Mouse (Mus musculus): ENCODE measurements around the gene Parvb. TPM values are rescaled to one million over a fixed set of nuclear protein-coding genes. Genes with fewer than 3 reads are reported as not detected.

The Parvb gene
- polyA plus RNA-seq, 1 experiment from 2014 or later, result 0.06 TPM

DNA sequence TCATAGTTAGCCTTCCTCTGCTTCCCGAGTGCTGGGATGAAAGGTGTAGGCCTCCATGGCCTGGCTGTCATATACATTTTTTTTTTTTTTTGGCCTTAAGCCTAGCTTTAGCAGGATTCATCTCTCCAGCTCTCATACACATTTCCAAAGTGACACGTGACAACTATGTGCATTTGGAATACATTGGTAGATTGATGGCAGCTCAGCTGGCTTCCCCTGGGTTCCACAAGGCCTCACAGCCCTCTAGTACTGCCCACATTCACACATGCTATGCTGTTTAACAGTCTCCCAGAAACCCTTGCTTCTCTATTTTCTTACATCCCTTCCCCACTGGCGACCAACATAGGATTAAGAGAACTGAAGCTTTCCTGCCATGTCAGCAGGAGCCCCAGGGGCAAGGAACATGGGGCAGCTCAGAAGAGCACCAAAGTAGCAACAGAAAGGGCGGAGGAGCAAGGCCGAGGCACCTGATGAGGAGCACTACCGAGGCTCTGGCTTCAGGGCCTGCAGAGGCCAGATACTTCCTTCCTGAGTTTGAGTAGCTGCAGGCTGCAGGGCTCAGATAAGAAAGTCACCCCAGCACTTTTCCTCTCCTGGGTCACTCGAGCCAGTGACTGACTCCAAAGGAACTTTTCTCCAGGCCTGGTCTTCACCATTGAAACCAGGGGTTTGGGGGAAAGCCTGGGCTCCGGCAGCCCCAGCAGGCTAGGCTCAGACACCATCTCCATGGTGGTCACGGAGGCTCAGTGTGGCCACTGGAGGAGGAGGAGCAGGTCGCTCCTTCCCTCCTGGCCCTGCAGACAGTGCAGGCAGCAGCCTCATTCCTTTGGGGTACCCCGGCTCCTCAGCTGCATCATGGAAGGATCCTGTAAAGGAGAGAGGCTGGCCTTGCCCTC is 22.1 kb upstream of the Parvb start:
- no peak for TF ChIP-seq CTCF (IDR thresholded peaks at IDR 0.05)
- no peak for ATAC-seq
- in situ Hi-C loops (cut with MboI; ENCODE audit: low pct_unique_long_range_greater_than_20kb), result no loop called here
- POLR2A ChIA-PET, result no interaction called here
- DNase-seq (ENCODE audit: low read depth, low spot score), result no peak
- CTCF ChIA-PET, result interaction anchor here (6.4 kb wide), 1 partner anchor 13 kb away, joined by 73 read pairs; no protein-coding TSS in a partner anchor
- H3K27me3 ChIP-seq, result no peaks in the 10 kb centered on the region

DNA sequence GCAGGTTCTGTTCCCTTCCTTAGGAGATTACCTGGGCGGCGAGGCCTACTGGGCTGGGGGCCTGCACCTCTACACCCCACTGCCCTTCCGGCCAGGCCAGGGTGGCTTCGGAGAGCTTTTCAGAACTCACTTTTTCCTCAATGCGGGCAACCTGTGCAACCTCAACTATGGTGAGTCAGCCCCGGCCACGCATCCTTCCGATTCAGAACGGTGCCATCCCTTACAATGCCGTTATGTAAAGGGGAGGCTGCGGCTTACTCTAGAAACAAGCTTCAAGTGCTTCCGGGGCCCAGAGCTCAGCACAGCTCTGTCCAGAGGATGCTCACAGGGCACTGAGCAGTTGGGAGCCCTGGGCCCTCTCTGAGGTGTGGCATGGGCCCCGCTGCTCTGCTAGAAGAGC is 21.4 kb upstream of the Parvb start:
- ATAC-seq (no peak), DNase-seq (ENCODE audit: low read depth, low spot score) (no peak)
- POLR2A ChIA-PET, result interaction anchor here (0.5 kb wide), 1 partner anchor 774 kb away, joined by 3 read pairs; no protein-coding TSS in a partner anchor
- no peaks in the 10 kb centered on the region for H3K27me3 ChIP-seq
- no peak for TF ChIP-seq CTCF (IDR thresholded peaks at IDR 0.05)
- CTCF ChIA-PET, result interaction anchor here (6.4 kb wide), 1 partner anchor 12 kb away, joined by 73 read pairs; no protein-coding TSS in a partner anchor
- in situ Hi-C loops (cut with MboI; ENCODE audit: low pct_unique_long_range_greater_than_20kb), result no loop called here

GRCm38 (mm10) chr15:84210941-84211340 is 20.9 kb upstream of the Parvb start:
- ChIA-PET POLR2A (interaction anchor here (0.5 kb wide), 1 partner anchor 773 kb away, joined by 3 read pairs; no protein-coding TSS in a partner anchor), CTCF (interaction anchor here (2.1 to 6.4 kb wide), 3 partner anchors 9 to 402 kb away, joined by 8 to 73 read pairs (median 22); no protein-coding TSS in a partner anchor)
- no peaks in the 10 kb centered on the region for H3K27me3 ChIP-seq
- TF ChIP-seq CTCF (IDR thresholded peaks at IDR 0.05), result no peak
- no peak for DNase-seq (ENCODE audit: low read depth, low spot score)
- in situ Hi-C loops (cut with MboI; ENCODE audit: low pct_unique_long_range_greater_than_20kb), result no loop called here
- no peak for ATAC-seq

GRCm38 (mm10) chr15:84211564-84211963 is 20.3 kb upstream of the Parvb start:
- in situ Hi-C loops (cut with MboI; ENCODE audit: low pct_unique_long_range_greater_than_20kb), result no loop called here
- TF ChIP-seq CTCF (IDR thresholded peaks at IDR 0.05), result no peak
- ChIA-PET POLR2A (interaction anchor here (2.0 kb wide), 1 partner anchor 12 kb away, joined by 5 read pairs; no protein-coding TSS in a partner anchor), CTCF (interaction anchor here (1.1 to 6.4 kb wide), 12 partner anchors 10 to 421 kb away, joined by 3 to 73 read pairs (median 6); partner anchors contain the start of gene Samm50)
- no peaks in the 10 kb centered on the region for H3K27me3 ChIP-seq
- no peak for DNase-seq (ENCODE audit: low read depth, low spot score)
- ATAC-seq, result no peak

- ATAC-seq, result peak; percentile 40
- in situ Hi-C loops (cut with MboI; ENCODE audit: low pct_unique_long_range_greater_than_20kb), result no loop called here
- no peak for DNase-seq (ENCODE audit: low read depth, low spot score)
- ChIA-PET POLR2A (interaction anchor here (0.7 to 2.0 kb wide), 2 partner anchors 11 to 12 kb away, joined by 3 to 5 read pairs; no protein-coding TSS in a partner anchor), CTCF (interaction anchor here (0.7 to 6.4 kb wide), 20 partner anchors 10 to 420 kb away, joined by 3 to 73 read pairs (median 6); partner anchors contain the start of gene Samm50)
- H3K27me3 ChIP-seq, result no peaks in the 10 kb centered on the region
- TF ChIP-seq CTCF (IDR thresholded peaks at IDR 0.05), result no peak
Measured at GRCm38 (mm10) chr15:84212031-84212755, 19.6 kb upstream of the Parvb start.

- in situ Hi-C loops (cut with MboI; ENCODE audit: low pct_unique_long_range_greater_than_20kb), result no loop called here
- no peaks in the 10 kb centered on the region for H3K27me3 ChIP-seq
- POLR2A ChIA-PET, result interaction anchor here (0.7 to 2.0 kb wide), 2 partner anchors 11 to 12 kb away, joined by 3 to 5 read pairs; no protein-coding TSS in a partner anchor
- ATAC-seq, result no peak
- no peak for TF ChIP-seq CTCF (IDR thresholded peaks at IDR 0.05)
- CTCF ChIA-PET, result interaction anchor here (0.7 to 6.4 kb wide), 21 partner anchors 10 to 420 kb away, joined by 3 to 73 read pairs (median 6); partner anchors contain the start of gene Samm50
- DNase-seq (ENCODE audit: low read depth, low spot score), result no peak
Measured at GRCm38 (mm10) chr15:84212756-84213105, 19.1 kb upstream of the Parvb start.

- TF ChIP-seq CTCF (IDR thresholded peaks at IDR 0.05), result no peak
- POLR2A ChIA-PET, result interaction anchor here (0.7 to 2.0 kb wide), 2 partner anchors 10 to 13 kb away, joined by 3 to 5 read pairs; no protein-coding TSS in a partner anchor
- H3K27me3 ChIP-seq, result no peaks in the 10 kb centered on the region
- in situ Hi-C loops (cut with MboI; ENCODE audit: low pct_unique_long_range_greater_than_20kb), result no loop called here
- no peak for DNase-seq (ENCODE audit: low read depth, low spot score)
- no peak for ATAC-seq
- CTCF ChIA-PET, result interaction anchor here (0.8 to 6.4 kb wide), 10 partner anchors 9 to 419 kb away, joined by 3 to 73 read pairs (median 7); no protein-coding TSS in a partner anchor
Measured at GRCm38 (mm10) chr15:84213162-84213739, 18.6 kb upstream of the Parvb start.

- POLR2A ChIA-PET, result interaction anchor here (0.8 kb wide), 2 partner anchors 15 to 31 kb away, joined by 3 to 4 read pairs; no protein-coding TSS in a partner anchor
- DNase-seq (ENCODE audit: low read depth, low spot score) (no peak), ATAC-seq (no peak)
- no peaks in the 10 kb centered on the region for H3K27me3 ChIP-seq
- CTCF ChIA-PET, result interaction anchor here (0.9 to 6.4 kb wide), 4 partner anchors 8 to 70 kb away, joined by 3 to 73 read pairs (median 4); no protein-coding TSS in a partner anchor
- no peak for TF ChIP-seq CTCF (IDR thresholded peaks at IDR 0.05)
- in situ Hi-C loops (cut with MboI; ENCODE audit: low pct_unique_long_range_greater_than_20kb), result no loop called here
Measured at GRCm38 (mm10) chr15:84214476-84214875, 17.4 kb upstream of the Parvb start.

GRCm38 (mm10) chr15:84215273-84215672 is 16.6 kb upstream of the Parvb start:
- CTCF ChIA-PET, result interaction anchor here (1.6 to 6.4 kb wide), 2 partner anchors 7 to 20 kb away, joined by 3 to 73 read pairs; no protein-coding TSS in a partner anchor
- DNase-seq (ENCODE audit: low read depth, low spot score) (no peak), ATAC-seq (no peak)
- POLR2A ChIA-PET, result interaction anchor here (0.8 kb wide), 1 partner anchor 14 kb away, joined by 3 read pairs; no protein-coding TSS in a partner anchor
- in situ Hi-C loops (cut with MboI; ENCODE audit: low pct_unique_long_range_greater_than_20kb), result loop anchor here (5.0 kb wide), 1 partner anchor 397 kb away; no protein-coding TSS in a partner anchor
- H3K27me3 ChIP-seq, result no peaks in the 10 kb centered on the region
- no peak for TF ChIP-seq CTCF (IDR thresholded peaks at IDR 0.05)

Data from Patski (cell line).